Mouse (Mus musculus) brain, embryonic 14.5 days (tissue): Measurements from ENCODE around the gene 2310034G01Rik.

Experiments
- CTCF ChIP-seq: fragments of 200-500 bp; IDR thresholded peaks from 2 replicates; pipeline ENCODE4 v1.5.1; 2012; ENCODE audit warnings: inconsistent platforms, mild to moderate bottlenecking, moderate library complexity, borderline replicate concordance; ENCODE audit not compliant: insufficient read depth, insufficient read length; ENCODE audit errors: extremely low read depth
- POLR2A ChIP-seq: fragments of 200-500 bp; IDR thresholded peaks from 2 replicates; pipeline ENCODE4 v1.6.1; 2012; ENCODE audit warnings: mild to moderate bottlenecking, inconsistent platforms, borderline replicate concordance; ENCODE audit not compliant: poor library complexity, insufficient read depth, insufficient read length, severe bottlenecking; ENCODE audit errors: extremely low read depth

- no peak for TF ChIP-seq CTCF
- TF ChIP-seq POLR2A: no peak
Measured at GRCm38 (mm10) chr19:46338942-46339286, 11.2 kb downstream of the 2310034G01Rik start.
